Mouse (Mus musculus): ENCODE results near the gene Tspyl4. TPM values are rescaled to one million over a fixed set of nuclear protein-coding genes. Genes with fewer than 3 reads are reported as not detected.
"Not testable (repeated sequence)": the region's sequence is repeated elsewhere in the genome, so short reads cannot be mapped to it uniquely, and the experiment has no call there.

The Tspyl4 gene
- polyA plus RNA-seq (2015; fragmentation: Nextera tagmentation; extraction: Ambion mirVana), result 11.9 and 12.8 TPM in 2 replicates

DNA sequence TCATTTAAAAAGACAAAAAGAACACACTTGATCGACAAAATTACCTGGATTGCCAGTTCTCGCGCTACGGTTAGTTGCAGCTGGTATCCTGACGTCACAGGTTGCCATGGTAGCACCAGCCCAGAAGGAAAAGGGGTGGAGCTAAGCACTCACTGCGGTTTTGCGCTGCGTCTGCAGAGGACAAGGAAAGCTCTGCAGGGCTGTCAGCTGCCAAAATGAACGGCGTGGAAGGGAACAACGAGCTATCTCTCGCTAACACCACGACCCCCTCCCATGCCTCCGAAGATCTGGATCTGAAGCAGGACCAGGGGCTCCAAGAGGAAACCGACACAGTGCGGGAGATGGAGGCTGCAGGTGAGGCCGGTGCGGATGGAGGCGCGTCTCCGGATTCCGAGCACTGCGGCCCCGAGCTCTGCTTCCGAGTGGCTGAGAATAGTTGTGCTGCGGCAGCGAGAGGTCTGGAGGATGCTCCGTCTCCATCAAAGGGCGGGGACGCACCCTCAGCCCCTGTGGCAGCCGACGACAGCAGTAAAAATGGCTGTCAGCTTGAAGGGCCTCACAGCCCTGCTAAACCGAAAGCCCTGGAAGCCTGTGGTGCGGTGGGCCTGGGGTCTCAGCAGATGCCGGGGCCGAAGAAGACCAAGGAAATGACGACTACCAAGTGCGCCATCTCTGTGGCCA lies at the start of gene Tspyl4:
Tspyl4 (plus strand) TSS at position 144 of the 681 bp plus-strand sequence.
- H3K4me1 ChIP-seq (replicated peaks; ENCODE audit: control insufficient read depth, insufficient read depth), result no peaks in the 10 kb centered on the region
- H3K9me3 ChIP-seq (ENCODE audit: control insufficient read depth, low read length), result no peaks in the 10 kb centered on the region
- H3K4me3 ChIP-seq (ENCODE audit: low read depth, low read length), result peak within 1 kb of the TSS; percentile 66
- peak; percentile 91 for DNase-seq (ENCODE audit: low spot score)
- peak within 1 kb of the TSS; percentile 67 for H3K9ac ChIP-seq (ENCODE audit: low read length)
- TF ChIP-seq EP300 (optimal IDR thresholded peaks at IDR 0.05), result no peak
- no peak for TF ChIP-seq CTCF (IDR thresholded peaks at IDR 0.05; ENCODE audit: low read depth)
- H3K27me3 ChIP-seq (ENCODE audit: control insufficient read depth, insufficient read depth, low read length), result no peaks in the 10 kb centered on the region
- H3K4me2 ChIP-seq (replicated peaks; ENCODE audit: low read depth), result peak within 1 kb of the TSS; percentile 95
- WGBS, result under 1% methylated on average over 38 of the region's 38 CpGs
- peak; percentile 99 for ATAC-seq (ENCODE audit: low FRiP score, low TSS enrichment)
- peak within 1 kb of the TSS; percentile 77 for H3K27ac ChIP-seq (replicated peaks)
- H3K36me3 ChIP-seq (ENCODE audit: control insufficient read depth, insufficient read depth, low read length), result no peaks in the 10 kb centered on the region

DNA sequence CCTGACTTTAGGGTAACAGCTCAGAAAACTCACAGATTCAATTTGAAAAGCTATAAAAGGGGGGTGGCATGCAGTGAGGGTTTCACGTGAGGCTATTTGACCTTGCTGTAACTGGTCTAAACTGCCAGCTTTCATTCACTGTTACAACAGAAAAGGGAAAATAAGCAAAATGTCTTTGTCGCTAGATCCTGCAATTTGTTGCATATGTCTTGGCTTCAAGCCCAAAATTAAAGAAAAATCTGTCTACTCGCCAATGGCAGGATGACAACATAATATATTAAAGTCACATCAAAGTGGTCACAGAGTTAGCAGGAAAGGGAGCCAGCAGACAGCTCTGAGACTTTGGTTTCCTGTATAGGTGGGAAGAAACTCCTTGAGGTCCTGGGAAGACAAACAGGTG lies 49.5 kb upstream of the Tspyl4 start:
- Histone ChIP-seq H3K9me3 (ENCODE audit: control insufficient read depth, low read length) (no peaks in the 10 kb centered on the region), H3K4me2 (replicated peaks; ENCODE audit: low read depth) (no peak overlapping the region), H3K9ac (ENCODE audit: low read length) (no peak overlapping the region), H3K36me3 (ENCODE audit: control insufficient read depth, insufficient read depth, low read length) (no peaks in the 10 kb centered on the region), H3K27me3 (ENCODE audit: control insufficient read depth, insufficient read depth, low read length) (no peaks in the 10 kb centered on the region), H3K4me3 (ENCODE audit: low read depth, low read length) (no peak overlapping the region), H3K27ac (replicated peaks) (no peak overlapping the region), H3K4me1 (replicated peaks; ENCODE audit: control insufficient read depth, insufficient read depth) (no peaks in the 10 kb centered on the region)
- TF ChIP-seq CTCF (IDR thresholded peaks at IDR 0.05; ENCODE audit: low read depth), result no peak
- no peak for TF ChIP-seq EP300 (optimal IDR thresholded peaks at IDR 0.05)
- DNase-seq (ENCODE audit: low spot score) (no peak), ATAC-seq (ENCODE audit: low FRiP score, low TSS enrichment) (no peak)
- 25% methylated on average over 3 of the region's 3 CpGs for WGBS

DNA sequence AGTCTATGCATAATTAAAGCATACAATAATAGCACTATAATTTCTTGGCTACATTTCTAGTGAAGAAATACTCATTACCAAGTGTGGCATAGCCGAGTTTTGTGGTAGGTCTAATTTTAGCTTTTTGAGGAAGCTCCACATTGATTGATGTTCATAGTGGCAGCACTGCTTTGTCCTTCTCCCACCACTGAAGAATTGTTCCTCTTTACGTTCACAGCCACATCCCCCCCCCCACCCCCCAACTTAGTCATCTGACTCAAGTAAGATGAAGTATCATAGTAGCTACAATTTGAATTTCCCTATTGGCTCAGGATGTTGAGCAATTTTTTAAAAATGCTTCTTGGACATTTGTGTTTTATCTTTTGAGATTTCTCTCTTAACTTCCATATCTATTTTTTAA lies 47.6 kb upstream of the Tspyl4 start:
- no peak overlapping the region for H3K4me3 ChIP-seq (ENCODE audit: low read depth, low read length)
- TF ChIP-seq CTCF (IDR thresholded peaks at IDR 0.05; ENCODE audit: low read depth), result no peak
- TF ChIP-seq EP300 (optimal IDR thresholded peaks at IDR 0.05), result no peak
- DNase-seq (ENCODE audit: low spot score) (no peak), ATAC-seq (ENCODE audit: low FRiP score, low TSS enrichment) (no peak)
- no peaks in the 10 kb centered on the region for H3K27me3 ChIP-seq (ENCODE audit: control insufficient read depth, insufficient read depth, low read length)
- no peak overlapping the region for H3K27ac ChIP-seq (replicated peaks)
- 35% methylated on average over 2 of the region's 2 CpGs for WGBS
- H3K4me2 ChIP-seq (replicated peaks; ENCODE audit: low read depth), result no peak overlapping the region
- no peaks in the 10 kb centered on the region for H3K9me3 ChIP-seq (ENCODE audit: control insufficient read depth, low read length)
- no peak overlapping the region for H3K9ac ChIP-seq (ENCODE audit: low read length)
- no peaks in the 10 kb centered on the region for H3K36me3 ChIP-seq (ENCODE audit: control insufficient read depth, insufficient read depth, low read length)
- H3K4me1 ChIP-seq (replicated peaks; ENCODE audit: control insufficient read depth, insufficient read depth), result no peaks in the 10 kb centered on the region

DNA sequence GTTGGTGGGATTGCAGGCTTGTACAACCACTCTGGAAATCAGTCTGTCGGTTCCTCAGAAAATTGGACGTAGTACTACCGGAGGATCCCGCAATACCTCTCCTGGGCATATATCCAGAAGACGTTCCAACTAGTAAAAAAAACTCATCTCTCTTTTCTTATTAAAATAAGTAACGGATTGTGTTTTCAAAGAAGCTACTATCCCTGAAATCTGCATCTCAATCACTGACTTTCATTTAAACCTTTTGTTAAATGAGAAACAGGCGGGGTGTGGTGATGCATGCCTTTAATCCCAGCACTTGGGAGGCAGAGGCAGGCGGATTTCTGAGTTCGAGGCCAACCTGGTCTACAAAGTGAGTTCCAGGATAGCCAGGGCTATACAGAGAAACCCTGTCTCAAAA lies 44.4 kb upstream of the Tspyl4 start:
- not testable (repeated sequence) for ATAC-seq (ENCODE audit: low FRiP score, low TSS enrichment)
- WGBS, result 93% methylated on average over 9 of the region's 9 CpGs

DNA sequence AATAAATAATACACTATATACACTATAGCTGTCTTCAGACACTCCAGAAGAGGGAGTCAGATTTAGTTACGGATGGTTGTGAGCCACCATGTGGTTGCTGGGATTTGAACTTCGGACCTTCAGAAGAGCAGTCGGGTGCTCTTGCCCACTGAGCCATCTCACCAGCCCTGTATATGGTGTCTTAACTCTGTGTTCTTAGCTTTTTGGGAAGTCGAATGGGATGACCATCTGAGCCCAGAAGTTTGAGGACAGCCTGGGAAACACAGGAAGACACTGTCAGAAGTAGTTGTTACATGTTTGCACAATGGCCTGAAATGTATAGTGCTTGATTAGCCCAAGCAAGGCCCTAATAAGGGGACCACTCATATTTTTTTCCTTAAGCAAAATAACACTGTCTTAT lies 32.1 kb upstream of the Tspyl4 start:
- Histone ChIP-seq H3K4me1 (replicated peaks; ENCODE audit: control insufficient read depth, insufficient read depth) (no peaks in the 10 kb centered on the region), H3K4me2 (replicated peaks; ENCODE audit: low read depth) (no peak overlapping the region), H3K4me3 (ENCODE audit: low read depth, low read length) (no peak overlapping the region), H3K9ac (ENCODE audit: low read length) (no peak overlapping the region), H3K27ac (replicated peaks) (no peak overlapping the region), H3K36me3 (ENCODE audit: control insufficient read depth, insufficient read depth, low read length) (no peaks in the 10 kb centered on the region), H3K27me3 (ENCODE audit: control insufficient read depth, insufficient read depth, low read length) (no peaks in the 10 kb centered on the region), H3K9me3 (ENCODE audit: control insufficient read depth, low read length) (no peaks in the 10 kb centered on the region)
- 85% methylated on average over 4 of the region's 4 CpGs for WGBS
- no peak for DNase-seq (ENCODE audit: low spot score)
- no peak for TF ChIP-seq EP300 (optimal IDR thresholded peaks at IDR 0.05)
- no peak for TF ChIP-seq CTCF (IDR thresholded peaks at IDR 0.05; ENCODE audit: low read depth)
- no peak for ATAC-seq (ENCODE audit: low FRiP score, low TSS enrichment)

More for the DNA sequence above, 44.4 kb upstream of the Tspyl4 start:
- not testable (repeated sequence) for DNase-seq (ENCODE audit: low spot score); H3K36me3 ChIP-seq (ENCODE audit: control insufficient read depth, insufficient read depth, low read length); H3K9me3 ChIP-seq (ENCODE audit: control insufficient read depth, low read length); H3K4me1 ChIP-seq (replicated peaks; ENCODE audit: control insufficient read depth, insufficient read depth); H3K27ac ChIP-seq (replicated peaks); H3K9ac ChIP-seq (ENCODE audit: low read length); H3K27me3 ChIP-seq (ENCODE audit: control insufficient read depth, insufficient read depth, low read length); H3K4me3 ChIP-seq (ENCODE audit: low read depth, low read length); H3K4me2 ChIP-seq (replicated peaks; ENCODE audit: low read depth)

DNA sequence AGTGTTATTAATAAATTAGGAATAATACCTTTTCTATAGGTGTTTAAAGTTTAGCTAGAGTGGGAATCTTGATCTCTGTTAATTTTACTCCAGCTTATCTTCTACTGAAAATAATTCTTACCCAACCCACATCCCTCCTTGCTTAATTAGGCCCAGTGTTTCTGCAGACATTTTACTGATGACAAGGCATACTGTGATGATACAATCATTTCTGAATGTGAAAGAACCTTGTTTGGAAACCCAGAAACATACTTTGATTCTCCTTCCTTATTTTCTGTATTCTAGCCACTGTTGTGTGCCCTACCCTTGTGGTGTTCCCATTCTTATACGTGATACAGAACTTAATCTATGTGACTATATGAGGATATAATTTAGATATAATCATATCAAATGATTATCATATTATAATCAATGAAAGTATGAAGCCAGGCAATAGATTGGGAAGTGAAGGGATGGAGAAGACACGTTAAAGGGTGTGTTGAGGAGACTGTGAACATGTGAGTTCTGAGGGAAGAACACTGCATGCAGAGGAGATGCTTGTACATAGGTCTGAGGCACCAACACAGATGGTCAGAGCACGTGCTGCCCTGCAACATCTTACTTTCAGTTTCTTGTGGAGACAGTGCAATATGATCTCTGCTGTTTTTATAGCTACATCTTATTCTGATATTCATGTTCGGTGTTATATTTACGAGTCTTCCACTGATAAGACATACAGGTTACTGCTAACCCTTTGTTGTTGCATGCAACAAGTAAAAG lies 29.8 kb upstream of the Tspyl4 start:
- no peaks in the 10 kb centered on the region for H3K4me1 ChIP-seq (replicated peaks; ENCODE audit: control insufficient read depth, insufficient read depth)
- no peaks in the 10 kb centered on the region for H3K36me3 ChIP-seq (ENCODE audit: control insufficient read depth, insufficient read depth, low read length)
- ATAC-seq (ENCODE audit: low FRiP score, low TSS enrichment) (no peak), DNase-seq (ENCODE audit: low spot score) (no peak)
- no peaks in the 10 kb centered on the region for H3K9me3 ChIP-seq (ENCODE audit: control insufficient read depth, low read length)
- H3K27ac ChIP-seq (replicated peaks), result no peak overlapping the region
- H3K27me3 ChIP-seq (ENCODE audit: control insufficient read depth, insufficient read depth, low read length), result no peaks in the 10 kb centered on the region
- no peak overlapping the region for H3K4me2 ChIP-seq (replicated peaks; ENCODE audit: low read depth)
- H3K9ac ChIP-seq (ENCODE audit: low read length), result no peak overlapping the region
- TF ChIP-seq EP300 (optimal IDR thresholded peaks at IDR 0.05) (no peak), CTCF (IDR thresholded peaks at IDR 0.05; ENCODE audit: low read depth) (no peak)
- WGBS, result 71% methylated on average over 5 of the region's 5 CpGs
- no peak overlapping the region for H3K4me3 ChIP-seq (ENCODE audit: low read depth, low read length)

Data from stomach, postnatal 0 days (tissue).